Mouse (Mus musculus): ENCODE measurements around the gene Nup210.

DNA sequence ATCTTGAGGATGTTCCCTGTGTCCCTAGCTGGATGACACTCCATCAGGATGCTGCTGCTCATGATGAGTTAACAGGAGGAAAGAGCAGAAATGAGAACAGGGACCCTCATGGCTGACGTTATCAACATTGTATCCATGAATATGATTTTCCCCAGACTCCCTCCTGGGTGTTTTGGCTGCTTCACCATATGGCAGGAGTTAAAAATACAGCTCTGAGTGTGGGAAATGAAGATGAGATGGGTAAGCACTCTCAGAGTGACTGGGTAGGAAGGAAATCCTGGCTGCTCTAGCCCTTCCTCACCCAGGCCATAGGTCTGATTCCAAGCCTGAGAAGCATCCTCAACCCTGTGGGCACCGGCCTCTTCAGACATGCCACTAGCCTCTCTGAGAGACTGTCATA is 142.3 kb downstream of the Nup210 start:
- TF ChIP-seq GATA1 (IDR thresholded peaks at IDR 0.05; ENCODE audit: low read depth, low read length) (no peak), POLR2A (IDR thresholded peaks at IDR 0.05; ENCODE audit: control insufficient read depth in 1 of 2, insufficient read depth in 1 of 2, low read depth in 1 of 2, low read length in 2 of 2, poor library complexity in 1 of 2) (no peak), CTCF (IDR thresholded peaks at IDR 0.05 in 2 of 3, conservative IDR thresholded peaks at IDR 0.05 in 1 of 3; ENCODE audit: control insufficient read depth in 1 of 3, insufficient read depth in 1 of 3, low read depth in 2 of 3, low read length in 3 of 3, poor library complexity in 1 of 3, severe bottlenecking in 1 of 3) (no peak), ZC3H11A (IDR thresholded peaks at IDR 0.05; ENCODE audit: low read depth, low read length) (no peak), RCOR1 (IDR thresholded peaks at IDR 0.05; ENCODE audit: low read depth, low read length) (no peak), POLR2AphosphoS5 (IDR thresholded peaks at IDR 0.05; ENCODE audit: borderline replicate concordance, low read depth, low read length) (no peak), ZNF384 (IDR thresholded peaks at IDR 0.05; ENCODE audit: low read depth, low read length) (no peak), POLR2AphosphoS2 (IDR thresholded peaks at IDR 0.05; ENCODE audit: low read length) (no peak), MXI1 (IDR thresholded peaks at IDR 0.05; ENCODE audit: low read depth, low read length) (no peak), UBTF (IDR thresholded peaks at IDR 0.05; ENCODE audit: borderline replicate concordance, insufficient read depth, low read depth, low read length) (no peak)
